Mouse (Mus musculus) frontal cortex, adult (tissue): ENCODE measurements around the gene Meis1.

Experiments
- ATAC-seq: cut with Nextera tagmentation; 2 replicates; pipeline ENCODE4 v1.9.2; 2017; ENCODE audit warnings: mild to moderate bottlenecking, moderate library complexity, mixed read lengths; ENCODE audit not compliant: low TSS enrichment

Meis1 gene

DNA sequence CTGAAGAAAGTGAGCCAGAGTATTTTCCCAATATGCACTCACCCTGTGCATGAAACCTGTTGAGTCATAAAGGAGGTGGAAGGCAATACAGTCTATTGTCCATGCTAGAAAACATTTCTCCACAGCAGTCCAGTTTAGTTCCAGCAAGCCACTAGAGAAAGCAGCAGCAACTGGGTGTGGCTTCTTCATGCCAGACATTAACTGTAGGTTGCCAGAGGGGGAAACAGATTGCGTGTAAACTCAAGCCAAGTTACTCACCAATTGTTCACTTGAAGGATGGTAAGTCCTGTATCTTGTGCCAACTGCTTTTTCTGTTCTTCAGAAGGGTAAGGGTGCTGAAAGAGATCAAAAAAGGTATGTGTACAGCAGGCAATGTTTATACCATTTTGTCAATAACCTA, 113.4 kb downstream of the Meis1 start:
- ATAC-seq, result no peak

- ATAC-seq, result no peak
These were observed 113.9 kb downstream of the Meis1 start for GRCm38 (mm10) chr11:18904880-18905279.

- no peak for ATAC-seq
These were observed 114.5 kb downstream of the Meis1 start for GRCm38 (mm10) chr11:18904285-18904684.

GRCm38 (mm10) chr11:18900489-18900888, 118.3 kb downstream of the Meis1 start:
- ATAC-seq, result no peak

- ATAC-seq, result no peak
These were observed 119.9 kb downstream of the Meis1 start for GRCm38 (mm10) chr11:18898862-18899261.

DNA sequence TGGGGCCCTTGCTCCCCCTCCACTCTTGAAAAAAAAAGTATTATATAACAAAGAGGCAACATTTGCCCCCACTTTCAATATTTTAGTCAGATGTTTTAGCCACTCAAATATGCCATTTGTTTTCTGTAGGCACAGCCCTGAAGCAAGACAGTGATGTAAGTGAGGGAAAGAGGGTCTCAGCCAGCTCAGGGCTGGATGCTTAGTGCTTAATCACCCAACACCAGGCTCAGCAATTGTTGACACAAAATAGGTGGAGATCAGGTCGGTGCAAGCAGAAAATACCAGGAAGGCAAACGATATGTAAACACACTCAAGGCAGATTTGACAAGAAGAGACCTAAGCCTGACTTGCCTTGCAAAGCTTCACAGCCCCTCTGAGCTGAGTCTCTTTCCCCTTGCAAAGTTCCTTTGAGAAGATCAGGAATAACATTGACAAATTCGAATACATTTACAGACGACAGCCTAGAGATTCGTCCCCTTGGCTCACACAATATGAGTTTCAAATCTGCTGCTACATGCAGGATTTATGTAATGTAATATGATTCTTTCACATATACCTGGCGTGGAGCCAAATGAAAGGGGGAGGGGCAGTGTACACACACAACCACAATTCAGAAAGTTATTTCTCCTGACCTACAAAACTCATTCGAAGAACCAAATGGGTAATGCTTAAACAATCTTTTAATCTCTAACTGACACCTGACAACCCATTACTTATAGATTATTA, 120.7 kb downstream of the Meis1 start:
- ATAC-seq, result no peak

DNA sequence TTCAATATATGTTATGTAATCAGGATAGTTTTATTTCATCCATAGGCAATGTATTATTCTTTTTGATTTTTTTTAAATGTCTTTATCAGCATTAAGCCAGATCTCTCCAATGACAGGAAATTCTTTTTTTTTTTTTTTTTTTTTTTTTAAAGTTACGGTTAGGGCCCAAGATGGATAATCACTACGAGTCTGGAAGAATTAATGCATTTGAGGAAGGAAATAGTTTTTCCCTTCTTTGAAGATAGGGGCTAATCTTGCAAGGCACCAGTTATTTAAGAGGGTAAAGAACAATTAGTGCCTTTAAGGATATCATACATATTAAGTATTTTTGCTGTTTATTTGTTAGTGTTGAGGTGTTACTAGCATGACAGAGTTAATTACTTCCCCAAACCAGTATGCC, 121.5 kb downstream of the Meis1 start:
- ATAC-seq, result no peak

GRCm38 (mm10) chr11:18892470-18892869, 126.3 kb downstream of the Meis1 start:
- peak; percentile 41; the same call in 1 of the 2 replicates for ATAC-seq

DNA sequence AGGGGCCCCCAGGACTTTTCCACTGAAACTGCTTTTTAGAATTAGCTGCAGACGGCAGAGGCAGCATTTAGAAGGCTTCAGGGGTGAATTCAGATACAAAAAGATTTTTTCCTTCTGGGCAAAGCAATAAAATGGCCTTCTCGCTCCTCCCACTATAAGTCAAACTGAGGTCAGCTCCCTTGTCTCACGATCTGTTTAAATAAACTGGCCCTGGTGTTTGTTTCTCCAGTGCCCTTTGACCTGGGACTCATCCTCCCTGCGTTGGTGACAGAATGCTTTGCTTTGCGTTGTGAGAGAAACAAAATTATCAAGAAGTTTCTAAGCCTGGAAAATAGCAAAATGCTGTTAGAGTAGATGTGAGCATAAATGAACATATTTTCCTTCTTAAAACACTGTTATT, 129.6 kb downstream of the Meis1 start:
- no peak for ATAC-seq

GRCm38 (mm10) chr11:18888651-18889050, 130.1 kb downstream of the Meis1 start:
- no peak for ATAC-seq

- no peak for ATAC-seq
These were observed 133.0 kb downstream of the Meis1 start for GRCm38 (mm10) chr11:18885729-18886325.

- no peak for ATAC-seq
These were observed 133.6 kb downstream of the Meis1 start for GRCm38 (mm10) chr11:18885036-18885728.

- no peak for ATAC-seq
These were observed 134.8 kb downstream of the Meis1 start for GRCm38 (mm10) chr11:18883987-18884386.

DNA sequence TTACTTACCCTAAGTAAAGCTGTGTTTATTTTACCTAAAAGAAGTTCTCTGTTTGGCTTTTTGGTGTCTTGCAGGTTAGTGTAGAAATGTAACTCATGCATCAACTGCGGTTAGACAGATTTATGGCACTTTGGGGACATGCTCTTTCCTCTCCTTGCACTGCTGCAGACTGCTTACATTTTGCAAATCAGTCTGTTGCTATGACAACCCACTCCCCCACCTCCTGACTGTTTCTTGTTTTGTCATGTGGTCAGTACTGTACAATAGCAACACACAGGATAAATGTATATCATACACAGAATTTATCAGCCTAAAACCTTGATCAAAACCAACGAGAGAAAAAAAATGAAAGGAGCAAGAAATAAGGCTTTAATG, 135.3 kb downstream of the Meis1 start:
- no peak for ATAC-seq

GRCm38 (mm10) chr11:18882747-18883506, 135.9 kb downstream of the Meis1 start:
- ATAC-seq, result no peak

DNA sequence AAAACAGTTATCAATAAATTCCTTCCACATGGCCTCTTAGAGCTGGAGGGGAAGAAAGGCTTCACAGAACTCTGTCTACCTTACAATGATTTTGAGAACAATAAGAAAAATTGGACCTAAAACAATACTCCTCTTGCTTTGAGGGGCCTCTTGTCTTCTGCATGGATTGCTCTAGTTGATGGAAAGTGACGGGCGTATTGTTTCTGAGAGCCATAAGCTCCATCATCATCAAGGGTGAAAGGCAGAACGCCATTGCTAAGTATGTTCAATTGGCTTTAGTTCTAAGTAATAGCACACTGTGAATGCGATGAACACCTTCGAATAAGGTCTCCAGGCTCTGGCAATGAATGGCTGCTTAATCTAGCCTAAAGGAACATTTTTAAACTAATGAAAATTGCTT, 136.5 kb downstream of the Meis1 start:
- ATAC-seq, result no peak

DNA sequence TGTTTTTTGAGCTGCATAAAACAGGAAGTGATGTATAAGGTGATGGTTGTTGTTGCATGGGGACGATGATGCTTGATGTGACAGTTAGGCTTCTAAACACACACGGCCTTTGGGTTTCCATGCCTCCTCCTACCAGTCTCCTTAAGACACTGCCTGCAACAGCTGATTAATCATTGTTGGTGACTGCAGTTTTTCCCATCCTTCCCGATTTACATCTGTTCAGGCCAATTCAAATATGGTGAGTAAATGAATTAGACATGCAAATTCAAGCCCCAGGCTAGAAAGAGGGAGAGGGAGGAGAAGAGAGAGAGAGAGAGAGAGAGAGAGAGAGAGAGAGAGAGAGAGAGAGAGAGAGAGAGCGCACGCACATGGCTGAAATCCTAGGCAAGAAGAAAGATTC, 138.0 kb downstream of the Meis1 start:
- ATAC-seq, result no peak

- ATAC-seq, result no peak
These were observed 139.3 kb downstream of the Meis1 start for GRCm38 (mm10) chr11:18879456-18879818.

DNA sequence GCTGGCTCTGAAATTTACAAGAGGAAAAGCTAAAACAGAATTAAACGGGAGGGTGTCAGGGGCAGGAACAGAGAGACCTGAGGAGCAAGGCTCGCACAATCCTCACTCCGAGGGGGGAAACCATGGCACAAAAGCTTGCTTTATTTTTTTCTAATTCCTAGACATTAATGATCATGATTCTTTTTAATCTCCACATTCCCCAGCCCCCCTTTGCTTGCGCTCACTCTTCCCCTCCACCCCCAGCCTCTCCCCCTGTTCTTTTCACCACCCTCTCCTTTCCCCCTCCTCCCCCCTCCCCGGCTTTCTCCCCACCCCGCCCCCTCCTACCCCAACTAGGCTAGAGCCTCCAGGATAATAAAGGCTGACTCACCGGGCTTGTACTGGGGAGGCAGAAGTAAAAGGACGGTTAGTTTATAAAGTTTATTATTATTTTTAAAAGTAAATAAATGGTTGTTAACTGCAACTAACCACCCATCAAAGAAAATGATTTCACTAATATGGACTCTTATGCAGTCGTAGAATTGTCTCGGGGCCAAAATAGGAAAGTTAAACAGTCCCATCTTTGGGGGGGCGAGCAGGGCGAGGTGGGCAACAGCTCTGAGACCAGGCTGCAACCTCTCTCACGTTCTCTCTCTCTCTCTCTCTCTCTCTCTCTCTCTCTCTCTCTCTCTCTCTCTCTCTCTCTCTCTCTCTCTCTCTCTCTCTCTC, 139.9 kb downstream of the Meis1 start:
- no peak for ATAC-seq

GRCm38 (mm10) chr11:18878016-18878415, 140.8 kb downstream of the Meis1 start:
- ATAC-seq, result no peak

DNA sequence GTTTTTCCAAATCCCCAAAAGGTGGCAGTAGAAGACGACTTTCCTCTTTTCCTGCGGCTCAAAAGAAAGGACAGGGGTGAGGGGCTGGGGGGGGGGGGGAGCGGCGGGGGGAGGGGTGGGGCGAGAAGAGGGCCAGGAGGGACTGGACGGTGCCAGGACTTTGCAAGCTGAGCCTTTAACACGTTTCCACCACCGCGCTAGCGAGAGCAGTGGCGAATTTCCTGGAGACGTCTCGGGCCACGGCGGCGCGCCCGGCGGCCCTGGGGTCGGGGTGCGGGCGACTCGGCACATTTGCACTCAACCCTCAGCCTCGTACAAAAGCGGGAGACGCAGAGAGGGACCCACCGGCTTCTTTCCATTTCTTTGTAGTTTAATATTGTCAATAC, 141.2 kb downstream of the Meis1 start:
- ATAC-seq, result no peak
